Mouse (Mus musculus) neutrophil, adult 83 days (primary cell): Measurements from ENCODE around the gene Rab4a. TPM values are rescaled to one million over a fixed set of nuclear protein-coding genes. Genes with fewer than 3 reads are reported as not detected.

Experiments used
- total RNA-seq, 2 experiments: library from RNA; stranded (reverse); gene quantifications; one replicate each; pipeline ENCODE4 v1.2.4; 2023

Rab4a gene
- total RNA-seq: under 1 TPM; 0.64 to 0.96 TPM

GRCm38 (mm10) chr8:123805718-123806373, at the start of gene Rab4a:
Gene Rab4a (plus strand): TSS chr8:123805985.

GRCm38 (mm10) chr8:123859648-123860259, 54.0 kb downstream of the Rab4a start, which contains the start of gene Ccsap:
Gene Ccsap (minus strand): TSS chr8:123860209.

Other genes starting within 250 kb of the Rab4a start
- 10 to 100 TPM; 47.8 to 49.2 TPM for gene Rhou, start 152.1 kb upstream of the Rab4a start, total RNA-seq
- 1 to 10 TPM; 5.4 to 5.7 TPM for gene Ccsap, start 54.2 kb downstream of the Rab4a start, total RNA-seq
- gene Acta1, start 88.8 kb downstream of the Rab4a start, total RNA-seq: 1 to 10 TPM; 2.0 to 4.7 TPM
- 10 to 100 TPM; 16.8 to 17.0 TPM for gene Nup133, start 143.3 kb downstream of the Rab4a start, total RNA-seq
- gene Abcb10, start 177.1 kb downstream of the Rab4a start, total RNA-seq: 10 to 100 TPM; 20.5 to 27.7 TPM
- 10 to 100 TPM; 15.2 to 15.7 TPM for gene Taf5l, start 215.4 kb downstream of the Rab4a start, total RNA-seq
- 1 to 10 TPM; 6.1 to 7.0 TPM for gene Urb2, start 215.5 kb downstream of the Rab4a start, total RNA-seq